Mouse (Mus musculus): ENCODE measurements at regions not wholly inside any gene's neighbourhood (a gene's known extent, or its start where the extent isn't known, plus 50 kb on each side); places are given as distances from the start of the nearest gene placed in this dataset.

- no peak for DNase-seq (ENCODE audit: low spot score in 2 of 2)
Observed at GRCm38 (mm10) chr3:136993473-136993872, 323.5 kb downstream of the Ppp3ca start.

- DNase-seq (ENCODE audit: low spot score in 2 of 2), result no peak
Observed at GRCm38 (mm10) chr3:136994361-136995083, 324.6 kb downstream of the Ppp3ca start.

- no peak for DNase-seq (ENCODE audit: low spot score in 2 of 2)
Observed at GRCm38 (mm10) chr3:136995611-136996335, 325.8 kb downstream of the Ppp3ca start.

GRCm38 (mm10) chr3:136996381-136996895 lies 326.5 kb downstream of the Ppp3ca start:
- no peak for DNase-seq (ENCODE audit: low spot score in 2 of 2)

GRCm38 (mm10) chr3:137011551-137011950 lies 329.3 kb upstream of the Emcn start:
- DNase-seq (ENCODE audit: low spot score in 2 of 2), result no peak

- DNase-seq (ENCODE audit: low spot score in 2 of 2), result no peak
Observed at GRCm38 (mm10) chr3:137014686-137015085, 326.2 kb upstream of the Emcn start.

- DNase-seq (ENCODE audit: low spot score in 2 of 2), result no peak
Observed at GRCm38 (mm10) chr3:137015199-137015598, 325.7 kb upstream of the Emcn start.

- DNase-seq (ENCODE audit: low spot score in 2 of 2), result no peak
Observed at GRCm38 (mm10) chr3:137019971-137020634, 320.8 kb upstream of the Emcn start.

- DNase-seq (ENCODE audit: low spot score in 2 of 2), result no peak
Observed at GRCm38 (mm10) chr3:137029546-137029945, 311.3 kb upstream of the Emcn start.

GRCm38 (mm10) chr3:137032802-137033201 lies 308.1 kb upstream of the Emcn start:
- DNase-seq (ENCODE audit: low spot score in 2 of 2), result no peak

- DNase-seq (ENCODE audit: low spot score in 2 of 2), result no peak
Observed at GRCm38 (mm10) chr3:137039638-137040037, 301.2 kb upstream of the Emcn start.

GRCm38 (mm10) chr3:137056544-137057224 lies 284.2 kb upstream of the Emcn start:
- DNase-seq (ENCODE audit: low spot score in 2 of 2), result no peak

GRCm38 (mm10) chr3:137057225-137057910 lies 283.5 kb upstream of the Emcn start:
- peak; percentile 45 to 76 for DNase-seq (ENCODE audit: low spot score in 2 of 2)

GRCm38 (mm10) chr3:137057911-137058260 lies 283.0 kb upstream of the Emcn start:
- DNase-seq (ENCODE audit: low spot score in 2 of 2), result no peak

- no peak for DNase-seq (ENCODE audit: low spot score in 2 of 2)
Observed at GRCm38 (mm10) chr3:137062067-137062466, 278.8 kb upstream of the Emcn start.

- DNase-seq (ENCODE audit: low spot score in 2 of 2), result no peak
Observed at GRCm38 (mm10) chr3:137067336-137067735, 273.5 kb upstream of the Emcn start.

- no peak for DNase-seq (ENCODE audit: low spot score in 2 of 2)
Observed at GRCm38 (mm10) chr3:137069334-137069733, 271.5 kb upstream of the Emcn start.

- no peak for DNase-seq (ENCODE audit: low spot score in 2 of 2)
Observed at GRCm38 (mm10) chr3:137077718-137078599, 262.9 kb upstream of the Emcn start.

GRCm38 (mm10) chr3:137078600-137078975 lies 262.3 kb upstream of the Emcn start:
- DNase-seq (ENCODE audit: low spot score in 2 of 2), result no peak

- no peak for DNase-seq (ENCODE audit: low spot score in 2 of 2)
Observed at GRCm38 (mm10) chr3:137086896-137087295, 254.0 kb upstream of the Emcn start.

Data from frontal cortex, postnatal 25 days (tissue).